9 mouse cellular contexts compared by ENCODE assay signal in the genomic region with DNA sequence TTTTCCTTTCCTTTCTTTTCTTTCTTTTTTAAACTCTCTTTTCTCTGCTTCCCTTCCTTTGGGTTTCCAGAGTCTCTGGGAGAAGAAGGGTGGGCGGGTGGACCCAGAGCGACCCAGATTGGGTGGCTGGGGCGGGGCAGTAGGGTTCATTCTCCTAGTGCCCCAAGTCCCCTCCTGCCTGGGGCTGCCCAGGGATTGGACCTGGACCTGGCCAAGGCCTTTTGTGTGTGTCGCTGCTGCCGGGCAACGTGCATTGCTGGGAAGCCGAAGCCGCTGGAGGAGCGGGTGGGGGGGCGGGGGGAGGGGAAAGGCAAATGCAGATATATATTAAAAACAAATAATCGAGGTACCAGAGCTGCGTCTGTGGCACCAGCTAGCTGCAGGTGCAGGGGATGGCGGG. TPM values are rescaled to one million over a fixed set of nuclear protein-coding genes. Genes with fewer than 3 reads are reported as not detected.
A peak's percentile ranks its signal among the peaks of the same experiment; 100 is the strongest.
DNase-seq lines count a peak whose midpoint lies in the region; ATAC-seq and TF ChIP-seq lines count a peak whose summit lies in the region.
"Had no signal": no experiment of that assay in that cellular context is flagged by ENCODE, and none has a peak within 500 bp of the region (broad histone marks: within the 10 kb centered on the region; RNA-seq: fewer than 3 reads in every experiment).

No protein-coding gene starts in this region.

- no peaks in the 10 kb centered on the region for H3K9me3 ChIP-seq in liver, embryonic 11.5 days (ENCODE audit: control insufficient read depth, low read length)
- H3K9me3 ChIP-seq in forebrain, postnatal 0 days (ENCODE audit: low read length): no peaks in the 10 kb centered on the region
- no peaks in the 10 kb centered on the region for H3K9me3 ChIP-seq in limb, embryonic 12.5 days
- no peaks in the 10 kb centered on the region for H3K9me3 ChIP-seq in stomach, embryonic 15.5 days

- no peak overlapping the region for H3K9ac ChIP-seq in liver, embryonic 11.5 days (ENCODE audit: low read depth, low read length)
- peak overlapping the region; percentile 65 for H3K9ac ChIP-seq in forebrain, postnatal 0 days
- H3K9ac ChIP-seq in limb, embryonic 12.5 days (replicated peaks): no peak overlapping the region
- no peak overlapping the region for H3K9ac ChIP-seq in stomach, embryonic 15.5 days

- no peak for ATAC-seq in liver, embryonic 11.5 days (replicated peaks; ENCODE audit: low FRiP score)
- ATAC-seq in forebrain, postnatal 0 days: peak; percentile 26
- no peak for ATAC-seq in limb, embryonic 12.5 days (ENCODE audit: insufficient number of reproducible peaks, insufficient read depth, low FRiP score, low TSS enrichment, low read depth)
- no peak for ATAC-seq in stomach, embryonic 15.5 days (ENCODE audit: insufficient read depth, low FRiP score, low read depth)

- TF ChIP-seq CTCF in forebrain, postnatal 0 days (IDR thresholded peaks at IDR 0.05; ENCODE audit: low read depth): no peak

- WGBS in liver, embryonic 11.5 days: 18% methylated on average over 13 of the region's 13 CpGs
- WGBS in forebrain, postnatal 0 days: 8% methylated on average over 13 of the region's 13 CpGs
- 10% methylated on average over 13 of the region's 13 CpGs for WGBS in limb, embryonic 12.5 days
- 12% methylated on average over 12 of the region's 13 CpGs for WGBS in stomach, embryonic 15.5 days

- no peak overlapping the region for H3K4me3 ChIP-seq in liver, embryonic 11.5 days (ENCODE audit: low read depth, low read length)
- peak overlapping the region; percentile 41 for H3K4me3 ChIP-seq in forebrain, postnatal 0 days (ENCODE audit: low read depth, low read length)
- no peak overlapping the region; the same call in 1 of the 2 replicates for H3K4me3 ChIP-seq in limb, embryonic 12.5 days (replicated peaks)
- peak overlapping the region; percentile 38 for H3K4me3 ChIP-seq in stomach, embryonic 15.5 days (replicated peaks)

- H3K27me3 ChIP-seq in liver, embryonic 11.5 days (replicated peaks; ENCODE audit: control insufficient read depth, insufficient read depth, low read length): peaks cover 60% of the 10 kb centered on the region
- H3K27me3 ChIP-seq in forebrain, postnatal 0 days (ENCODE audit: insufficient read depth, low read length): no peaks in the 10 kb centered on the region
- peaks cover 81% of the 10 kb centered on the region for H3K27me3 ChIP-seq in limb, embryonic 12.5 days
- peaks cover 19% of the 10 kb centered on the region for H3K27me3 ChIP-seq in stomach, embryonic 15.5 days (replicated peaks)

- no peaks in the 10 kb centered on the region for H3K36me3 ChIP-seq in liver, embryonic 11.5 days (ENCODE audit: control insufficient read depth, insufficient read depth, low read length)
- H3K36me3 ChIP-seq in forebrain, postnatal 0 days (ENCODE audit: insufficient read depth): peaks cover 7% of the 10 kb centered on the region; the same call in 1 of the 2 replicates
- H3K36me3 ChIP-seq in limb, embryonic 12.5 days: no peaks in the 10 kb centered on the region
- H3K36me3 ChIP-seq in stomach, embryonic 15.5 days: no peaks in the 10 kb centered on the region

- no peak for DNase-seq in liver, embryonic 11.5 days (ENCODE audit: low spot score)
- no peak for DNase-seq in liver
- no peak for DNase-seq in forebrain, postnatal 0 days
- DNase-seq in layer of hippocampus, postnatal 10 days (ENCODE audit: low spot score in 2 of 2): no peak
- no peak for DNase-seq in c-Kit-positive CD71-positive TER-119-positive erythroid progenitor cells, embryonic 14.5 days (ENCODE audit: low spot score)
- DNase-seq in frontal cortex, postnatal 10 days (ENCODE audit: low spot score in 2 of 2): no peak

- no peaks in the 10 kb centered on the region; the same call in 1 of the 2 replicates for H3K4me1 ChIP-seq in liver, embryonic 11.5 days (replicated peaks; ENCODE audit: control insufficient read depth, insufficient read depth, low read length)
- H3K4me1 ChIP-seq in forebrain, postnatal 0 days (ENCODE audit: insufficient read depth): peaks cover 8% of the 10 kb centered on the region; the same call in 1 of the 2 replicates
- H3K4me1 ChIP-seq in limb, embryonic 12.5 days (replicated peaks): peaks cover 22% of the 10 kb centered on the region
- H3K4me1 ChIP-seq in stomach, embryonic 15.5 days: peaks cover 14% of the 10 kb centered on the region

- H3K27ac ChIP-seq in liver, embryonic 11.5 days (ENCODE audit: low read depth, low read length): no peak overlapping the region
- peak overlapping the region; percentile 89 for H3K27ac ChIP-seq in forebrain, postnatal 0 days (ENCODE audit: low read depth, low read length)
- H3K27ac ChIP-seq in limb, embryonic 12.5 days: no peak overlapping the region
- H3K27ac ChIP-seq in stomach, embryonic 15.5 days: no peak overlapping the region

- H3K4me2 ChIP-seq in liver, embryonic 11.5 days: peak overlapping the region; percentile 73; the same call in 1 of the 2 replicates
- peak overlapping the region; percentile 60 for H3K4me2 ChIP-seq in forebrain, postnatal 0 days (ENCODE audit: low read depth)
- peak overlapping the region; percentile 79 for H3K4me2 ChIP-seq in limb, embryonic 12.5 days
- peak overlapping the region; percentile 77 for H3K4me2 ChIP-seq in stomach, embryonic 15.5 days

RNA-seq across cellular contexts. Expression of a gene that starts 10.2 kb away (rescaled TPM):
- not detected in 2 replicates for polyA plus RNA-seq in liver, embryonic 11.5 days (2014; fragmentation: Nextera tagmentation; extraction: Ambion mirVana)
- total RNA-seq in forebrain, postnatal 0 days (2014; rRNA removed): not detected in 2 replicates
- 0.15 and 0.40 TPM in 2 replicates for polyA plus RNA-seq in forebrain, postnatal 0 days (2015; fragmentation: Nextera tagmentation; extraction: Ambion mirVana)
- polyA plus RNA-seq in limb, embryonic 12.5 days (2016; fragmentation: Nextera tagmentation; extraction: Ambion mirVana): not detected in 2 replicates
- polyA plus RNA-seq in stomach, embryonic 15.5 days (2015; fragmentation: Nextera tagmentation; extraction: Ambion mirVana): not detected in 2 replicates
- total RNA-seq in layer of hippocampus, postnatal 10 days (2021): 1 to 10 TPM in 1 of 2 experiments, under 1 TPM in 1; 0.71 to 1.3 TPM
- total RNA-seq: neutrophil, adult 5-6 weeks had no signal

Comparison
In these comparisons a context has a peak if more than half of its experiments do, and no peak if none do; other contexts are left out.
1. H3K4me3 ChIP-seq: peak in forebrain, postnatal 0 days (single experiment) and stomach, embryonic 15.5 days (single experiment); none in liver, embryonic 11.5 days (single experiment) and limb, embryonic 12.5 days (single experiment).
2. Peak in every context shown above with its lines, with median percentiles within 50 percentile points of each other: H3K4me2 ChIP-seq.